Mouse (Mus musculus) heart, postnatal 0 days (tissue): ENCODE data around the gene Nrp1. TPM values are rescaled to one million over a fixed set of nuclear protein-coding genes. Genes with fewer than 3 reads are reported as not detected.

Experiments
- ATAC-seq: fragments of 200-750 bp; cut with Nextera tagmentation; 2 replicates; pipeline ENCODE4 v1.8.0; 2017; ENCODE audit warnings: low read depth, moderate number of reproducible peaks, moderate library complexity; ENCODE audit not compliant: insufficient read depth
- DNase-seq: peaks from one replicate; pipeline ENCODE4 v3.0.0-alpha.2; 2016; ENCODE audit warnings: low spot score
- H3K27ac ChIP-seq: fragments of 300-500 bp; sonication (generic); 2 replicates; pipeline ENCODE4 v1.5.1; 2014; ENCODE audit warnings: low read depth, mild to moderate bottlenecking
- H3K27me3 ChIP-seq: fragments of 300-500 bp; sonication (generic); 2 replicates; pipeline ENCODE4 v1.6.1; 2014; ENCODE audit warnings: low read length, mixed read lengths; ENCODE audit not compliant: control insufficient read depth, insufficient read depth
- H3K36me3 ChIP-seq: fragments of 300-500 bp; sonication (generic); replicated peaks from 2 replicates; pipeline ENCODE4 v1.6.1; 2014; ENCODE audit warnings: low read length, mixed read lengths; ENCODE audit not compliant: control insufficient read depth, insufficient read depth
- H3K4me1 ChIP-seq: fragments of 300-500 bp; sonication (generic); 2 replicates; pipeline ENCODE4 v1.6.1; 2014; ENCODE audit warnings: antibody characterized with exemption; ENCODE audit not compliant: control insufficient read depth, insufficient read depth
- H3K4me2 ChIP-seq: fragments of 300-500 bp; sonication (generic); 2 replicates; pipeline ENCODE4 v1.6.1; 2014; ENCODE audit warnings: low read depth, mild to moderate bottlenecking, low read length, moderate library complexity
- H3K4me3 ChIP-seq: fragments of 300-500 bp; sonication (generic); 2 replicates; pipeline ENCODE4 v1.5.1; 2014; ENCODE audit warnings: low read depth, low read length
- H3K9ac ChIP-seq: fragments of 300-500 bp; sonication (generic); replicated peaks from 2 replicates; pipeline ENCODE4 v1.6.1; 2014; ENCODE audit warnings: low read depth, low read length, mixed read lengths
- H3K9me3 ChIP-seq: fragments of 300-500 bp; sonication (generic); replicated peaks from 2 replicates; pipeline ENCODE4 v1.6.1; 2016; ENCODE audit warnings: low read length; ENCODE audit not compliant: control insufficient read depth
- CTCF ChIP-seq: IDR thresholded peaks from 2 replicates; pipeline ENCODE4 v1.5.1; 2016; ENCODE audit warnings: antibody characterized with exemption, control low read depth, low read depth
- EP300 ChIP-seq: IDR thresholded peaks from 2 replicates; pipeline ENCODE4 v1.6.1; 2016; ENCODE audit warnings: antibody characterized with exemption, low read depth
- WGBS: fragments of 180-500 bp; shearing (Covaris S2); extraction: QIAGEN DNeasy Blood & Tissue Kit; methylation state at CpG from one replicate; pipeline ENCODE4 v1.1.7; 2014; 5-methylcytosine and 5-hydroxymethylcytosine counted together
- polyA plus RNA-seq: library from polyadenylated mRNA; unstranded; fragments of >200 nt; fragmentation: Nextera tagmentation; extraction: Ambion mirVana; gene quantifications from 2 replicates; pipeline ENCODE4 v1.2.1, GENCODE M21; 2015
- total RNA-seq: library from RNA; depleted of rRNA; stranded (reverse); fragments of >200 nt; gene quantifications from 2 replicates; pipeline ENCODE4 v1.2.3, GENCODE M21; 2014; ENCODE audit warnings: low replicate concordance

Gene Nrp1
- total and polyA plus RNA-seq, 2 experiments from 2014 or later = 90.5 to 122 TPM

DNA sequence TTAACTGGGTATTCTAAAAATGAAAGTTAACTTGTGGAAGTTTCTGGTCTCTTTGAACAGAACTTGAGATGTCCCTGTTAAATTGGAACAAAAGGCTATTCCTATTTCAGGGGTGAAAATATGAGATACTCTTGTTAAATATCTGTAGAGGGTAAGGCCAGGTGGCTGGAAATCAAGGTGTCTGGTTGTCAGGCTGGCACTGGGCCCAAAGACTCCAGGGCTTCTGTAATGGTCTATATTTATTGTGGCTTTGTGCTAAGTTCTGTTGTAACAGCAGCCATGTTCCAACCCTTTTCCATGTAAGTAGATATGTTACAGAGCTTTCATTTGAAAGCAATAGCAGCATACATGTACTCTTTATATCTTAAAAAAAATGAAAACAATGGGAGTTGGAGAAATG lies 103.3 kb downstream of the Nrp1 start:
- H3K4me1 ChIP-seq = no peaks in the 10 kb centered on the region; the same call in 1 of the 2 replicates
- no peak overlapping the region for H3K9ac ChIP-seq
- H3K9me3 ChIP-seq = no peaks in the 10 kb centered on the region
- DNase-seq (no peak), ATAC-seq (no peak)
- H3K27me3 ChIP-seq = no peaks in the 10 kb centered on the region
- no peak overlapping the region for H3K4me2 ChIP-seq
- H3K4me3 ChIP-seq = no peak overlapping the region
- H3K27ac ChIP-seq = peak overlapping the region; percentile 57
- peaks cover 93% of the 10 kb centered on the region for H3K36me3 ChIP-seq
- TF ChIP-seq EP300 (no peak), CTCF (no peak)

DNA sequence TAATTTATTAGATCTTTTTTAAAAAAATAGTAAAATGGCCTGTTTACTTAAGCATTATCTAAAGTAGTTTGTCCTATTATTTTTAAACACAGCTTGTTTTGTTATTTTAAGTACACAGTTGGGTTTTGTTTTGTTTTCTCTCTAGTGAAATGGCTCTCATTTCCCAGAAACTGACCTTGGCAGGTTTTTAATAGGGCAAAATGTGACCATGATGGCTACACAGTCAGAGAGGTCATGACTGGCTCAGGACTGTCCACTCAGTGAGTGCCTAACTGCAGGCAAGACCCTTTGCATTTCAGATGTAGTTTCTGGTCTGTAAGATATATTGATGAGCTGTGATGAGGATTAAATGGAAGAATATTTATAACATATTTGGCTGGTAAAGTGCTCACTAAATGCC lies 104.8 kb downstream of the Nrp1 start:
- Histone ChIP-seq H3K4me1 (no peaks in the 10 kb centered on the region; the same call in 1 of the 2 replicates), H3K9ac (no peak overlapping the region), H3K4me3 (no peak overlapping the region), H3K36me3 (peaks cover 88% of the 10 kb centered on the region), H3K27me3 (no peaks in the 10 kb centered on the region), H3K9me3 (no peaks in the 10 kb centered on the region), H3K27ac (no peak overlapping the region), H3K4me2 (no peak overlapping the region)
- DNase-seq (no peak), ATAC-seq (no peak)
- no peak for TF ChIP-seq EP300
- no peak for TF ChIP-seq CTCF

DNA sequence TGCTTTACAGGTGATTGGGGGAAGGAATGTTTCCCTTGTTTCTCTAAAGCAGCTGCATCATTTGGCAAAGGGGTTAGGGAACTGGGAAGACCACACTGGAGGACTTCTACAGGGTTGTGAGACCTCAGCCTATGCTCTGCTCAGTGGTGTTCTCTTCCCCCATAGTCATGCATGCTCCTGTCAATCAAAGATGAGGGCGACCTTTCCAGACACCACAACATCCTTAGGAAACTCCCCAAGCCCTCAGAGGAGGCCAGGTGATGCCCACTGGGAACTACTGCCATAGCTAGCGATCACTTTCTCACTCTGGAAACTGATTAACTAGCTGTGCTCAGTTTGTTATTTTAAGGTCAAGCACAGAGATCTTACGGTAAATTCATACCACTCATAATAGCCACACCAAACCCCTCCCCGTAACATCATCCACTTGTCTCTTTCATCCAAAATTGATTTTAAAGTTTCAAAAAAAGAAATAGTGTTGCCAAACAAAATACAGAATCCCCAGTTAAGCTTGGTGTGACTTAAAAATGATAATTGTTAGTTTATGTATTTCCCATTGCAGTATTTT lies 105.7 kb downstream of the Nrp1 start:
- H3K36me3 ChIP-seq = peaks cover 88% of the 10 kb centered on the region
- no peak overlapping the region for H3K9ac ChIP-seq
- TF ChIP-seq CTCF = no peak
- no peak for TF ChIP-seq EP300
- no peak for DNase-seq
- no peaks in the 10 kb centered on the region; the same call in 1 of the 2 replicates for H3K4me1 ChIP-seq
- no peak for ATAC-seq
- H3K4me2 ChIP-seq = no peak overlapping the region
- no peaks in the 10 kb centered on the region for H3K9me3 ChIP-seq
- no peak overlapping the region for H3K27ac ChIP-seq
- H3K27me3 ChIP-seq = no peaks in the 10 kb centered on the region
- no peak overlapping the region for H3K4me3 ChIP-seq
- WGBS = 80% methylated on average over 4 of the region's 4 CpGs

DNA sequence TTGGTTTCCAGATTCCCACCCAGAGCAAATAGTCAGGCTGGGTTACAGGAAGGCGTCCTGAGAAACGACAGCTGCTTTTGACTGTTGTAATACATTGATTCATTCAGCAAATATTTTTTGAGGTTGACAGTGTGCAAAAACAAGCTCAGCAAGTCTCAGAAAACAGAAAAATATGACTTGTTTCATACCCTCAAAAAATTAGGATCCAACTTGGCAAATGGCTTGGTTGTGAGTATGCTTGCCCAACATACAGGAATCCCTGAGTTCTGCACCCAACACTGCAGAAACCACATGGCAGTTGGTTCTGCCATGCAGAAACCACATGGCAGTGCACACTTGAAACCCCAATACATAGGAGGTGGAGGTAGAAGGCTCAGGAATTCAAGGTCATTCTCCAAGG lies 107.1 kb downstream of the Nrp1 start:
- no peak for DNase-seq
- H3K27me3 ChIP-seq = no peaks in the 10 kb centered on the region
- H3K9ac ChIP-seq = no peak overlapping the region
- H3K27ac ChIP-seq = no peak overlapping the region
- H3K4me3 ChIP-seq = no peak overlapping the region
- H3K36me3 ChIP-seq = peaks cover 86% of the 10 kb centered on the region
- 82% methylated on average over 2 of the region's 2 CpGs for WGBS
- TF ChIP-seq CTCF (no peak), EP300 (no peak)
- H3K4me2 ChIP-seq = no peak overlapping the region
- no peak for ATAC-seq
- H3K9me3 ChIP-seq = no peaks in the 10 kb centered on the region
- peaks cover 4% of the 10 kb centered on the region for H3K4me1 ChIP-seq

DNA sequence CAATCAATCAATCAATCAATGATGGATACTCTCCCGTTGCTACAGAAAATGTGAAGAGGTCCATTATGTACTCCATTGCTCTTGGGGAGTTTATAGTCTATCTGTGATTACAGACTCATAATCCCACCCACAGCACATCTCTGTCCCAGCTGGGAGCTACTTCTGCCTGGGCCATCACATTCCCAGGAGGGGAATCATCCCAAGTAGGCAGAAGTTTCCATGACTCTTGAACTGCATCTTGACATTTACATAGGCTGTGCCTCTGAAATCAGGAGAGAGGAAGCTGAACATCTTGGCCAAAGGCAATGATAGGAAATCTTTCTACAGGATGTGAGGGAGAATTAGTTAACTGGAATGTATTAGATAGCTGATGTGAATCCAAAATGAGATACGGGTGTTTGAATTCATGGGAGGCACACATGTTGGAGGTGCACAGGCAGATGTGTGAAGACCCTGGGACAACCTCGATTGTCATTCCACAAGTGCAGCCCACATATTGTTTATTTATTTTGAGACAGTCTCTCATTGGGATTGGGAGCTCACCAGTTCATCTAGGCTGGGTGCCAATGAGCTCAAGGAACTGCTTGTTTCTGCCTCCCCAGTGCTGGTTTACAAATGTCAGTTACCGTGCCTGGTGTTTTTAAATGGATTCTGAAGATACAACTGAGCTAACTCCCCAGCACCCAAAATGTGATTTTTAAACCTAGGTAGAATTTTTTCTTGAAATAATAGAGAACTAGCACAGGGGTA lies 108.5 kb downstream of the Nrp1 start:
- Histone ChIP-seq H3K9ac (no peak overlapping the region), H3K9me3 (no peaks in the 10 kb centered on the region), H3K27me3 (no peaks in the 10 kb centered on the region), H3K36me3 (peaks cover 86% of the 10 kb centered on the region), H3K4me2 (no peak overlapping the region), H3K4me3 (no peak overlapping the region), H3K27ac (0 out of 2 replicates have a peak overlapping the region, but pooled peaks have one; percentile 7), H3K4me1 (peaks cover 4% of the 10 kb centered on the region)
- WGBS = 50% methylated on average over 4 of the region's 4 CpGs
- ATAC-seq = no peak
- DNase-seq = no peak
- TF ChIP-seq EP300 (no peak), CTCF (no peak)
